Mouse (Mus musculus) liver, embryonic 15.5 days (tissue): ENCODE measurements around the gene Slc45a2. TPM values are rescaled to one million over a fixed set of nuclear protein-coding genes. Genes with fewer than 3 reads are reported as not detected.

Source experiments
- ATAC-seq: fragments of 200-750 bp; cut with Nextera tagmentation; 2 replicates; pipeline ENCODE4 v1.8.0; 2017; ENCODE audit warnings: moderate number of reproducible peaks, mild to moderate bottlenecking, moderate library complexity; ENCODE audit not compliant: insufficient read depth
- H3K27ac ChIP-seq: fragments of 300-500 bp; sonication (generic); replicated peaks from 2 replicates; pipeline ENCODE4 v1.5.1; 2015; ENCODE audit warnings: mild to moderate bottlenecking, inconsistent platforms
- H3K27me3 ChIP-seq: fragments of 300-500 bp; sonication (generic); 2 replicates; pipeline ENCODE4 v1.6.1; 2015; ENCODE audit warnings: mild to moderate bottlenecking, inconsistent platforms
- H3K36me3 ChIP-seq: fragments of 300-500 bp; sonication (generic); replicated peaks from 2 replicates; pipeline ENCODE4 v1.6.1; 2015; ENCODE audit warnings: moderate library complexity, mild to moderate bottlenecking, inconsistent platforms
- H3K4me1 ChIP-seq: fragments of 300-500 bp; sonication (generic); replicated peaks from 2 replicates; pipeline ENCODE4 v1.6.1; 2015; ENCODE audit warnings: inconsistent platforms
- H3K4me2 ChIP-seq: fragments of 300-500 bp; sonication (generic); 2 replicates; pipeline ENCODE4 v1.6.1; 2015; ENCODE audit warnings: moderate library complexity, mild to moderate bottlenecking, inconsistent platforms
- H3K4me3 ChIP-seq: fragments of 300-500 bp; sonication (generic); replicated peaks from 2 replicates; pipeline ENCODE4 v1.5.1; 2015; ENCODE audit warnings: mild to moderate bottlenecking, inconsistent platforms
- H3K9ac ChIP-seq: fragments of 300-500 bp; sonication (generic); 2 replicates; pipeline ENCODE4 v1.6.1; 2015; ENCODE audit warnings: moderate library complexity, mild to moderate bottlenecking, inconsistent platforms
- H3K9me3 ChIP-seq: fragments of 300-500 bp; sonication (generic); replicated peaks from 2 replicates; pipeline ENCODE4 v1.6.1; 2016; ENCODE audit warnings: inconsistent platforms
- WGBS: fragments of 180-500 bp; shearing (Covaris S2); methylation state at CpG from one replicate; pipeline ENCODE4 v1.1.7; 2015; ENCODE audit warnings: mixed read lengths; ENCODE audit not compliant: insufficient replicate concordance; 5-methylcytosine and 5-hydroxymethylcytosine counted together
- polyA plus RNA-seq: library from polyadenylated mRNA; unstranded; fragments of >200 nt; fragmentation: Nextera tagmentation; extraction: Ambion mirVana; gene quantifications from 2 replicates; pipeline ENCODE4 v1.2.1, GENCODE M21; 2015

The Slc45a2 gene
- polyA plus RNA-seq, 1 experiment from 2014 or later, result 0.02 TPM

DNA sequence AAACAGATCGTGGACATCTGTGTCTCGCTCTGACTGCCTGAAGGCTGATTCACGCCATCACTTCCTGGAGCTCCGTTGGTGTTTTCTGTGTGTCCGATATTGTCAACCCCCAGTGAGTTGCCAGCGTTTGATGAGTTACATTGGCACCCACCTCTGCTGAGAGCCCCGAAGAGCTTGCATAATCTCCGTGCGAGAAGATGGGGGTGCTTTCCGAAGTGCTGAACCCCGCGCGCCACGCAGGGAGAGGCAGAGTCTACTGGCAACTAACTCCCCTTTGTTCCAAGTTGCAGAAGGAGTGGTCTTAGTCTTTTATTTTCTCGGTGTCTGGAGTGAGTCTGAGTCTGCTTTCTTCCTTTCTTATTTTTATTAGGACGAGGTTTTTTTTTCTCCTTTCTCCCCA, 37.2 kb downstream of the Slc45a2 start, which contains the start of gene Rxfp3:
Gene Rxfp3 (minus strand): TSS at position 281 of the 400 bp plus-strand sequence.
- no peak for ATAC-seq
- H3K4me3 ChIP-seq, result peak within 1 kb of the TSS; percentile 35
- H3K9me3 ChIP-seq, result no peaks in the 10 kb centered on the region
- peak within 1 kb of the TSS; percentile 55 for H3K4me2 ChIP-seq
- H3K27me3 ChIP-seq, result peaks cover 39% of the 10 kb centered on the region
- no peaks in the 10 kb centered on the region for H3K36me3 ChIP-seq
- 5% methylated on average over 16 of the region's 16 CpGs for WGBS
- 0 out of 2 replicates have a peak, but pooled peaks cover 4% of the 10 kb centered on the region for H3K4me1 ChIP-seq
- no peak within 1 kb of the TSS for H3K9ac ChIP-seq
- no peak within 1 kb of the TSS for H3K27ac ChIP-seq

DNA sequence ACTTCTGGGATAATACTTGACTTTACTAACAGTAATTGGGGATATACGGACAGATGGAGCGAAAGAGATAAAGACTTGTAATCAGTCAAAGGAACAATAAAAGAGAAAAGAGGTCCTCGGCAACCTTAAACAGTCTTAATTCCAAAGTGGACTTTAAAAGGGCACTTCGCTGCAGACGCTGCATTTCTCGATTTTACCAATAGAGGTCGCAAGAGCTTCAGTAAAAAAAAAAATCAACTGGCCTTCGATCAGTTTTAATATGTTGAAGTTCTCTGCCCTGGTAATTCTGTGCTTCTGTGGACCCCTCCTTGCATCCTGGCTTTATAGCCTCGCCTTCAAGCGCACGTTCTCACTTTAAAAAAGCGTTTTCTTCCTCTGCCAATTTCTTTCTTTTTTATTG, 38.0 kb downstream of the Slc45a2 start:
- 4% methylated on average over 12 of the region's 12 CpGs for WGBS
- H3K4me3 ChIP-seq, result no peak overlapping the region
- peaks cover 39% of the 10 kb centered on the region for H3K27me3 ChIP-seq
- no peaks in the 10 kb centered on the region for H3K9me3 ChIP-seq
- H3K4me1 ChIP-seq, result 0 out of 2 replicates have a peak, but pooled peaks cover 4% of the 10 kb centered on the region
- H3K27ac ChIP-seq, result no peak overlapping the region
- no peak overlapping the region for H3K9ac ChIP-seq
- no peak for ATAC-seq
- H3K36me3 ChIP-seq, result no peaks in the 10 kb centered on the region
- H3K4me2 ChIP-seq, result no peak overlapping the region

DNA sequence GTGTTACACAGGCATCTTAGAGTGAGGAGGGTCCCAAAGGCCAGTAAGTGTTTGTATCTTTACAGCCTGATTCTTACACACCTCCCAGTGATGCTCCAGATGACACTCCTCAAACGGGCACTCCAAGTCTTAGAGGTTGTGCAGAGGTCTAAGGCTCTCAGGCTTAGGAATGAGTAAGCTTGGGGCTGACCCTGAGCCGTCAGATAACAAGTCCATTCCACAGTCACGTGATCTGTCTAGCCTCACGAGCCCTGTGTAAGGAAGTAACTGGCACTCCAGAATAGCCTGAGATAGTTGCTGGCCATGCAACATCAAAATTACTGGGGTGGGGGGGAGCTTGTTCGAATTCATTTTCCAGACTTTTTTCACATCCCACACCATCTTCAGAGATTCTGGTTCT, 39.5 kb downstream of the Slc45a2 start:
- H3K4me3 ChIP-seq, result no peak overlapping the region
- no peaks in the 10 kb centered on the region for H3K9me3 ChIP-seq
- ATAC-seq, result no peak
- H3K4me1 ChIP-seq, result 0 out of 2 replicates have a peak, but pooled peaks cover 4% of the 10 kb centered on the region
- no peak overlapping the region for H3K9ac ChIP-seq
- no peaks in the 10 kb centered on the region for H3K36me3 ChIP-seq
- H3K4me2 ChIP-seq, result no peak overlapping the region
- WGBS, result 29% methylated on average over 5 of the region's 5 CpGs
- no peak overlapping the region for H3K27ac ChIP-seq
- H3K27me3 ChIP-seq, result peaks cover 33% of the 10 kb centered on the region

DNA sequence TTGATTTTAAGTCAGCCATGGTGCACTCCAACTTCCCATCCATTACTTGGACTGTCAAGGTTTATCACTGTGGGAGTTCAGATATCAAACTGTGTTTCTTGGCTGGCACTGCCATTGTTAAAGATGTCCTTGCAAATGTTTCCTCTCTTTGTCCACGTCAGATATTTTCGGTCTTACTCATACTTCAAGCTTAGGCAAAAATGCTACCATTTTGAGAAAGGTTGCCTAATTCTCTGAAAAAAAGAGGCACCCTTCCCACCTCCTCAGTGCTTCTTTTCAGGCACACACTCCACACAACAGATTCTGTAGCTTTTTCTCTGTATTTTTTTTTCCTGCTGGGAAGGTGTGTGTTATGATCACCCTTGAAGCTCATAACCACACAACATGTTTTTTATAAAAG, 40.7 kb downstream of the Slc45a2 start:
- Histone ChIP-seq H3K27ac (no peak overlapping the region), H3K4me1 (0 out of 2 replicates have a peak, but pooled peaks cover 4% of the 10 kb centered on the region), H3K9ac (no peak overlapping the region), H3K9me3 (no peaks in the 10 kb centered on the region), H3K27me3 (peaks cover 22% of the 10 kb centered on the region), H3K36me3 (no peaks in the 10 kb centered on the region), H3K4me3 (no peak overlapping the region), H3K4me2 (no peak overlapping the region)
- 63% methylated on average over 2 of the region's 2 CpGs for WGBS
- no peak for ATAC-seq

DNA sequence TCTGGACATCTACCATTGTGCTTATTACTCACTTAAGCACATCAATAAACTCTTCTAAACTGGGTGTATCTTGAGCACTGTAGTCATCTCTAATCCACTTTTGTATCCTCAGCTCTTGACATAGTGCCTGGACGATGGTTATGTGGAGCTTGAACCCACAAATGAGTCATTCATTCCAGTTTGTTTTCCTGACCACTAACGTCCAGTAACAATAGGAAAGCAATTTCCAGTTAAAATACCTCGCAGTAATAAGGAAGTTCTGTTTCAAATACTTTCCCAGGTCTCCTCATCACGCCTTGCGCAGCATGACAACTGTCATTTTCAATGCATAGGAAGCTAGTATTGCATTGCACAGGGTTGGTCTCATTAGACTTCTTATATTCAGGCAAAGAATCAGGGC, 42.3 kb downstream of the Slc45a2 start:
- Histone ChIP-seq H3K4me1 (no peaks in the 10 kb centered on the region), H3K27me3 (peaks cover 6% of the 10 kb centered on the region), H3K27ac (no peak overlapping the region), H3K4me2 (no peak overlapping the region), H3K36me3 (no peaks in the 10 kb centered on the region), H3K9me3 (no peaks in the 10 kb centered on the region), H3K9ac (no peak overlapping the region), H3K4me3 (no peak overlapping the region)
- no peak for ATAC-seq
- 40% methylated on average over 5 of the region's 5 CpGs for WGBS

DNA sequence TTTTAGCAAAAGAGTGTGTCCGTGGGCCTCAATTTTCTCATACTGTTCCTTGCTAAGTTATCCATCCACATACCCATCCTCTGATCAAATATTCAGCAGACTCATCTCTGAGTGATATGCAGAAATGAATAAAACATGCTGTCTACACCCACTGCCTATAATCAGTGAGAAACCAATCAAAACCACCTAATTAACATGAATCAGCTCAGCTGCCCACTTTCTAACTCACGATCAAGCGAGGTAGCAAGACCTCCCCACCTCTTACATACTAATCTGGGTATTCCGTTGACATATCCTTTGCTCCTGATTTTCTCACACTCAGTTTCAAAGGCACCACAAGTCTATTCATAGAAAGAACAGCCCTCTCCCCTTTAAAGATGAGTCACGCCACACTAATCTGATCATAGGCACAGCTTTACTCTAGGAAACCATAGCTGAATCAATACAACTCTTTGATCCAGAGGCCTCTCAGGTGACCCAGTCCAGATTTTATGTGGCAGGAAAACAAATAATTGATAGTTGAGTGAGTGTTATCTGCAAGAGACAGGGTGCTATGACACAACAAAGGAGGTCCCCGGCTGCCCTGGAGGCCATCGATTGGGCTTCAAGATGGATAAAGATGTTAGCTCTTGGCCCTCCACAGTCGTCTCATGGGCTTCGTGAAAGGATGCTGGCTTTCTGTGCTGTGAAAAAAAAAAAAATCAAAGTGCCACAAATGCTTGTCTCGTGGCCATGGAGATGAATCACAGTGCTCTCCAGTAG, 53.3 kb downstream of the Slc45a2 start:
- no peaks in the 10 kb centered on the region for H3K4me1 ChIP-seq
- 59% methylated on average over 10 of the region's 10 CpGs for WGBS
- no peak overlapping the region for H3K4me2 ChIP-seq

DNA sequence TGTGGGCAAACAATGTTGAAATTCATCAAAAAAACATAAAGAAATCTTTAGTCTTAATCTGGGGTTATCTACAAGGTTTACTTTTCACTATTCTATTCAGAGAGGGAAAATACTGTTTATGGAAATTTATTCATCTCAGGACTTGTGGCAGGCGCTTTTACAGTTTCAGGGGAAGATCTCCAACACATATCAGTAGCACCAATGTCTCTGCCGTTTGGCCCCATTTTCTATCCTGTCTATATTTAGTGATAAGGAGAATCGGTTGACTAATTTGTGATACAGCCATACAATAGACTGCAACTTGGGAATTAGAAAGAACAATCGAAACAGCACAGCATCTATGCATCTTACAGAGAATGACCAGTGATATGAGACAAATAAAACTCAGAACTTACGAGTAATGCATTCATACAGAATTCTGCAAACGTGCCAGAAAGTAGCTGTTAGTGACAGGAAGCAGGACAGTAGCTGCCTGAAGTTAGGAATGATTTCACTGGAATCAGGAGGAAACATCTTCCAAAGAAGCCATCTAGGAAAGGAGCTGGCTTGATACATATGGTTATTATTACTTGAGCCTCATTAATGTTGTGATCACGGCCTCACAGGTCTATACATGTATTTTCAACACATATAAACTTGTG, 54.0 kb downstream of the Slc45a2 start:
- no peaks in the 10 kb centered on the region for H3K9me3 ChIP-seq
- no peak overlapping the region for H3K4me3 ChIP-seq
- no peak overlapping the region for H3K9ac ChIP-seq

More for the DNA sequence above, 53.3 kb downstream of the Slc45a2 start:
- Histone ChIP-seq H3K27ac (no peak overlapping the region), H3K9me3 (no peaks in the 10 kb centered on the region), H3K36me3 (no peaks in the 10 kb centered on the region), H3K4me3 (no peak overlapping the region), H3K9ac (no peak overlapping the region), H3K27me3 (no peaks in the 10 kb centered on the region)
- ATAC-seq, result no peak

DNA sequence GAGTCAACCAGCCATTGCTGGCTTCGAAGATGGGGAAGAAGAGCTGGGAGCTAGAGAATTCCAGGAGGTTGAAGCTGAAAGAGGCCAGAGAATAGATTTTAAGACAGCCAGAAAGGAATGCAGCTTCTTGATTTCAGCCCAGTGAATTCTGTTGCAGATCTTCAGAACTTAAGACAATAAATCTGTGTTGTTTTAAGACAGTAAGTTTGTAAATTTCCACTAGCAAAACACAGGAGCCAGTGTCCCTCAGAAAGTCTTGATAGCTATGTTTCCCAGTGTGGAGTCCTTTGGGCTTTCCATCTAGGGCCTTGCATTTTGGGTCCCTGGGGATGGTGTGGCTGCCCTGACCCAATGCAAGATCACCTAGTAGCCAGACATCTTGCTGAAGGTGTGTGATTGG, 62.4 kb downstream of the Slc45a2 start:
- H3K9ac ChIP-seq, result no peak overlapping the region
- H3K9me3 ChIP-seq, result no peaks in the 10 kb centered on the region
- no peaks in the 10 kb centered on the region for H3K4me1 ChIP-seq
- H3K4me3 ChIP-seq, result no peak overlapping the region
- WGBS, result 55% methylated on average over 1 of the region's 1 CpGs
- ATAC-seq, result no peak
- H3K27me3 ChIP-seq, result no peaks in the 10 kb centered on the region
- H3K27ac ChIP-seq, result no peak overlapping the region
- H3K36me3 ChIP-seq, result no peaks in the 10 kb centered on the region
- no peak overlapping the region for H3K4me2 ChIP-seq

More for the DNA sequence above, 54.0 kb downstream of the Slc45a2 start:
- WGBS, result 51% methylated on average over 7 of the region's 7 CpGs
- H3K27ac ChIP-seq, result no peak overlapping the region
- H3K4me1 ChIP-seq, result no peaks in the 10 kb centered on the region
- H3K36me3 ChIP-seq, result no peaks in the 10 kb centered on the region
- no peaks in the 10 kb centered on the region for H3K27me3 ChIP-seq
- H3K4me2 ChIP-seq, result no peak overlapping the region
- no peak for ATAC-seq

DNA sequence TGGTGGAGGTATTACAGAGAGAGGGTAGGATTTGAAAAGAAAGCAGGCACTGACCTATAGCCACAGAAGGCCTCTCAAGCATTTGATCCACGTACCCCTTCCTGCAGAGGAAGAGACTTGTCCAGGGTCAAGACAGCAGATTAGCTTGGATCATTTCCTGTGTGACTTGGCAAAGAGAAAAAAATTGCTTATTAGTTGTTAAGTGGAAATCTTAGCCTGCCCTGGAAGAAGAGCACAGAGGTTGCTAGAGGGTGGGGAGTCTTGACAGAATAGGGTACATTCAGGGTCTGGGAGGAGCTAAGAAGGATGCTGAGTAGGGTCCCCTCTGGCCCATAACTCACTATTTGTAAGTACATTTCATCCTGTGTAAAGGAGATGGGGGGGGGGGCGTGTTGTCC, 63.6 kb downstream of the Slc45a2 start:
- 12% methylated on average over 2 of the region's 2 CpGs for WGBS
- peak; percentile 22; the same call in 1 of the 2 replicates for ATAC-seq
- H3K4me2 ChIP-seq, result peak overlapping the region; percentile 51; the same call in 1 of the 2 replicates

DNA sequence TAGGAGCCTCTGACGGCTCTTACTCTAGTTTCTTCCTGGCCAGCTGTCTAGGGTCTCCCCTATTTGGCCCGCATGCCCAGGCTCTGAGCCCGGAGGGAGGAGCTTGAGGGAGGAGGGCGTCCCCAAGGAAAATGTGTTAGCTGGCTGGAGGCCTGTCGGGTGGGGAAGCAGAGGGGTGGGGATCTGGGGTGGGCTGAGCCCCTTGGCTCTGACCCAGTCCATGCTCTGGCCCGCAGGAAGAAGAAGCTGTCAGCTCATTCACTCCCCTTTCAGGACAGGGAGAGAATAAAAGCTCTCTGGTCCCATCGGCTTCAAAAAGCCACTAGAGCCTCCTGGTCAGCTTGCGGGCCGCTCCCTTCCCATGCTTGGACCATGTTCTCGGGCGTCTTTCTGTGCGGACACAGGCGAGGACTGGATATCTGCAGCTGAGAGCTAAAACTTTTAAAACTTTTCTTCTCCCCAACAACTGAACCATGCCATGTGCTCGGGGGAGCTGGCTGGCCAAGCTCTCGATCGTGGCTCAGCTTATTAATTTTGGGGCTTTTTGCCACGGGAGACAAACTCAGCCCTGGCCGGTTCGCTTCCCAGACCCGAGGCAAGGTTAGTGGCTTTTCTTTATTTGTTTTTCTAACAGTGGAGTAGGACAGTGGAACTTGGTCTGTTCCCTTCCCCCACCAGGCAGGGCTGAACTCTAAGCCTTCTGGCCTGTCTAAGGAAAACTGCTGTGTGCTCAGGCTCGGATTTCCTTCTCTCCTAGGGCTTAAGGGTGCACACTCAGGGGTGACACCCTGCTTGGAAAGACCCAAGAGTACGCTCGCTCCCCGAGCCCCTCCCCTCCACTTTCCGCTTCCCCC, 64.3 kb downstream of the Slc45a2 start, which contains the start of gene Adamts12:
Gene Adamts12 (plus strand): TSS at position 233 of the 854 bp plus-strand sequence.
- H3K27ac ChIP-seq, result peak within 1 kb of the TSS; percentile 48; the same call in 1 of the 2 replicates
- WGBS, result 6% methylated on average over 25 of the region's 25 CpGs

More for the DNA sequence above, 63.6 kb downstream of the Slc45a2 start:
- Histone ChIP-seq H3K9me3 (no peaks in the 10 kb centered on the region), H3K27ac (no peak overlapping the region), H3K4me3 (no peak overlapping the region), H3K36me3 (no peaks in the 10 kb centered on the region), H3K4me1 (no peaks in the 10 kb centered on the region), H3K27me3 (no peaks in the 10 kb centered on the region), H3K9ac (no peak overlapping the region)

More for the DNA sequence above, 64.3 kb downstream of the Slc45a2 start, which contains the start of gene Adamts12:
- Histone ChIP-seq H3K9ac (no peak within 1 kb of the TSS), H3K9me3 (no peaks in the 10 kb centered on the region), H3K4me2 (peak within 1 kb of the TSS; percentile 51), H3K4me1 (no peaks in the 10 kb centered on the region), H3K36me3 (no peaks in the 10 kb centered on the region), H3K4me3 (peak within 1 kb of the TSS; percentile 31), H3K27me3 (no peaks in the 10 kb centered on the region)
- ATAC-seq, result peak; percentile 63
